Mouse (Mus musculus): Measurements from ENCODE around the gene Myo1b. TPM values are rescaled to one million over a fixed set of nuclear protein-coding genes. Genes with fewer than 3 reads are reported as not detected.

Myo1b gene
- polyA plus RNA-seq, 1 experiment from 2014 or later = 68.3 TPM

GRCm38 (mm10) chr1:51929557-51929956 is 13.7 kb upstream of the Myo1b start:
- no peak overlapping the region for H3K9ac ChIP-seq (replicated peaks; ENCODE audit: low read length)
- H3K4me2 ChIP-seq (replicated peaks; ENCODE audit: low read depth, low read length) = no peak overlapping the region
- H3K9me3 ChIP-seq (ENCODE audit: low read length) = no peaks in the 10 kb centered on the region
- H3K27ac ChIP-seq (ENCODE audit: low read length) = no peak overlapping the region
- peaks cover 6% of the 10 kb centered on the region; the same call in 1 of the 2 replicates for H3K4me1 ChIP-seq (ENCODE audit: insufficient read depth, low read length)
- no peak overlapping the region for H3K4me3 ChIP-seq (ENCODE audit: low read length)
- H3K27me3 ChIP-seq (ENCODE audit: insufficient read depth, low read length) = no peaks in the 10 kb centered on the region
- WGBS = 33% methylated on average over 3 of the region's 3 CpGs
- H3K36me3 ChIP-seq (ENCODE audit: insufficient read depth, low read length) = no peaks in the 10 kb centered on the region
- peak; percentile 51; the same call in 1 of the 2 replicates for ATAC-seq (ENCODE audit: low FRiP score, low TSS enrichment)

GRCm38 (mm10) chr1:51922820-51923219 is 6.9 kb upstream of the Myo1b start:
- no peaks in the 10 kb centered on the region for H3K36me3 ChIP-seq (ENCODE audit: insufficient read depth, low read length)
- H3K9me3 ChIP-seq (ENCODE audit: low read length) = no peaks in the 10 kb centered on the region
- no peak overlapping the region for H3K9ac ChIP-seq (replicated peaks; ENCODE audit: low read length)
- ATAC-seq (ENCODE audit: low FRiP score, low TSS enrichment) = peak; percentile 63; the same call in 1 of the 2 replicates
- 25% methylated on average over 12 of the region's 12 CpGs for WGBS
- no peaks in the 10 kb centered on the region for H3K27me3 ChIP-seq (ENCODE audit: insufficient read depth, low read length)
- no peaks in the 10 kb centered on the region for H3K4me1 ChIP-seq (ENCODE audit: insufficient read depth, low read length)
- no peak overlapping the region for H3K27ac ChIP-seq (ENCODE audit: low read length)
- no peak overlapping the region for H3K4me3 ChIP-seq (ENCODE audit: low read length)
- peak overlapping the region; percentile 28; the same call in 1 of the 2 replicates for H3K4me2 ChIP-seq (replicated peaks; ENCODE audit: low read depth, low read length)

- Histone ChIP-seq H3K9ac (replicated peaks; ENCODE audit: low read length) (no peak overlapping the region), H3K9me3 (ENCODE audit: low read length) (no peaks in the 10 kb centered on the region), H3K27ac (ENCODE audit: low read length) (peak overlapping the region; percentile 93; the same call in 1 of the 2 replicates), H3K4me1 (ENCODE audit: insufficient read depth, low read length) (peaks cover 26% of the 10 kb centered on the region), H3K4me2 (replicated peaks; ENCODE audit: low read depth, low read length) (peak overlapping the region; percentile 71), H3K4me3 (ENCODE audit: low read length) (peak overlapping the region; percentile 96), H3K27me3 (ENCODE audit: insufficient read depth, low read length) (no peaks in the 10 kb centered on the region), H3K36me3 (ENCODE audit: insufficient read depth, low read length) (no peaks in the 10 kb centered on the region)
- 58% methylated on average over 5 of the region's 5 CpGs for WGBS
- no peak for ATAC-seq (ENCODE audit: low FRiP score, low TSS enrichment)
Observed at GRCm38 (mm10) chr1:51916276-51916675, 405 bp upstream of the Myo1b start.

- WGBS = under 1% methylated on average over 32 of the region's 33 CpGs
- Histone ChIP-seq H3K9ac (replicated peaks; ENCODE audit: low read length) (peak overlapping the region; percentile 98), H3K9me3 (ENCODE audit: low read length) (no peaks in the 10 kb centered on the region), H3K27ac (ENCODE audit: low read length) (peak overlapping the region; percentile 93), H3K4me1 (ENCODE audit: insufficient read depth, low read length) (peaks cover 32% of the 10 kb centered on the region), H3K4me3 (ENCODE audit: low read length) (peak overlapping the region; percentile 96), H3K36me3 (ENCODE audit: insufficient read depth, low read length) (no peaks in the 10 kb centered on the region), H3K4me2 (replicated peaks; ENCODE audit: low read depth, low read length) (peak overlapping the region; percentile 71), H3K27me3 (ENCODE audit: insufficient read depth, low read length) (no peaks in the 10 kb centered on the region)
- ATAC-seq (ENCODE audit: low FRiP score, low TSS enrichment) = peak; percentile 94
Observed at GRCm38 (mm10) chr1:51915051-51915575, 758 bp downstream of the Myo1b start.

GRCm38 (mm10) chr1:51914095-51914494 is 1.8 kb downstream of the Myo1b start:
- H3K4me2 ChIP-seq (replicated peaks; ENCODE audit: low read depth, low read length) = peak overlapping the region; percentile 71
- H3K9ac ChIP-seq (replicated peaks; ENCODE audit: low read length) = no peak overlapping the region
- H3K9me3 ChIP-seq (ENCODE audit: low read length) = no peaks in the 10 kb centered on the region
- no peaks in the 10 kb centered on the region for H3K36me3 ChIP-seq (ENCODE audit: insufficient read depth, low read length)
- no peak for ATAC-seq (ENCODE audit: low FRiP score, low TSS enrichment)
- WGBS = 73% methylated on average over 3 of the region's 3 CpGs
- no peak overlapping the region for H3K27ac ChIP-seq (ENCODE audit: low read length)
- peaks cover 41% of the 10 kb centered on the region for H3K4me1 ChIP-seq (ENCODE audit: insufficient read depth, low read length)
- H3K27me3 ChIP-seq (ENCODE audit: insufficient read depth, low read length) = no peaks in the 10 kb centered on the region
- H3K4me3 ChIP-seq (ENCODE audit: low read length) = peak overlapping the region; percentile 96

- H3K27me3 ChIP-seq (ENCODE audit: insufficient read depth, low read length) = no peaks in the 10 kb centered on the region
- H3K9me3 ChIP-seq (ENCODE audit: low read length) = no peaks in the 10 kb centered on the region
- H3K4me2 ChIP-seq (replicated peaks; ENCODE audit: low read depth, low read length) = peak overlapping the region; percentile 71
- H3K36me3 ChIP-seq (ENCODE audit: insufficient read depth, low read length) = no peaks in the 10 kb centered on the region
- H3K9ac ChIP-seq (replicated peaks; ENCODE audit: low read length) = no peak overlapping the region
- H3K27ac ChIP-seq (ENCODE audit: low read length) = no peak overlapping the region
- H3K4me3 ChIP-seq (ENCODE audit: low read length) = no peak overlapping the region
- H3K4me1 ChIP-seq (ENCODE audit: insufficient read depth, low read length) = peaks cover 45% of the 10 kb centered on the region
- ATAC-seq (ENCODE audit: low FRiP score, low TSS enrichment) = no peak
- WGBS = 67% methylated on average over 14 of the region's 14 CpGs
Observed at GRCm38 (mm10) chr1:51913071-51913814, 2.6 kb downstream of the Myo1b start.

GRCm38 (mm10) chr1:51911331-51911730 is 4.5 kb downstream of the Myo1b start:
- Histone ChIP-seq H3K9ac (replicated peaks; ENCODE audit: low read length) (no peak overlapping the region), H3K4me1 (ENCODE audit: insufficient read depth, low read length) (peaks cover 64% of the 10 kb centered on the region), H3K36me3 (ENCODE audit: insufficient read depth, low read length) (no peaks in the 10 kb centered on the region), H3K27me3 (ENCODE audit: insufficient read depth, low read length) (no peaks in the 10 kb centered on the region), H3K27ac (ENCODE audit: low read length) (0 out of 2 replicates have a peak overlapping the region, but pooled peaks have one; percentile 27), H3K4me2 (replicated peaks; ENCODE audit: low read depth, low read length) (no peak overlapping the region), H3K4me3 (ENCODE audit: low read length) (no peak overlapping the region), H3K9me3 (ENCODE audit: low read length) (no peaks in the 10 kb centered on the region)
- no peak for ATAC-seq (ENCODE audit: low FRiP score, low TSS enrichment)
- WGBS = 29% methylated on average over 4 of the region's 4 CpGs

- H3K4me2 ChIP-seq (replicated peaks; ENCODE audit: low read depth, low read length) = no peak overlapping the region
- H3K36me3 ChIP-seq (ENCODE audit: insufficient read depth, low read length) = no peaks in the 10 kb centered on the region
- H3K4me1 ChIP-seq (ENCODE audit: insufficient read depth, low read length) = peaks cover 72% of the 10 kb centered on the region
- H3K4me3 ChIP-seq (ENCODE audit: low read length) = no peak overlapping the region
- no peak overlapping the region for H3K27ac ChIP-seq (ENCODE audit: low read length)
- H3K9me3 ChIP-seq (ENCODE audit: low read length) = no peaks in the 10 kb centered on the region
- 79% methylated on average over 2 of the region's 2 CpGs for whole genome bisulfite sequencing
- H3K27me3 ChIP-seq (ENCODE audit: insufficient read depth, low read length) = no peaks in the 10 kb centered on the region
- no peak for ATAC-seq (ENCODE audit: low FRiP score, low TSS enrichment)
- H3K9ac ChIP-seq (replicated peaks; ENCODE audit: low read length) = no peak overlapping the region
Observed at GRCm38 (mm10) chr1:51909204-51909603, 6.7 kb downstream of the Myo1b start.

- WGBS = 48% methylated on average over 8 of the region's 8 CpGs
- Histone ChIP-seq H3K4me2 (replicated peaks; ENCODE audit: low read depth, low read length) (no peak overlapping the region; the same call in 1 of the 2 replicates), H3K9me3 (ENCODE audit: low read length) (no peaks in the 10 kb centered on the region), H3K4me1 (ENCODE audit: insufficient read depth, low read length) (peaks cover 59% of the 10 kb centered on the region), H3K36me3 (ENCODE audit: insufficient read depth, low read length) (no peaks in the 10 kb centered on the region), H3K9ac (replicated peaks; ENCODE audit: low read length) (no peak overlapping the region), H3K27me3 (ENCODE audit: insufficient read depth, low read length) (no peaks in the 10 kb centered on the region), H3K4me3 (ENCODE audit: low read length) (no peak overlapping the region), H3K27ac (ENCODE audit: low read length) (no peak overlapping the region)
- no peak for ATAC-seq (ENCODE audit: low FRiP score, low TSS enrichment)
Observed at GRCm38 (mm10) chr1:51907821-51908220, 8.1 kb downstream of the Myo1b start.

Measured in kidney, embryonic 16.5 days (tissue).